Mouse (Mus musculus) MEL (cell line): ENCODE results near the gene Tfap2d.
A peak's percentile ranks its signal among the peaks of the same experiment; 100 is the strongest.

Source experiments
- CHD2 ChIP-seq: IDR thresholded peaks from 2 replicates; pipeline ENCODE4 v1.6.1; 2011; ENCODE audit warnings: low read length, improper control_type of control experiment
- CTCF ChIP-seq, 3 experiments: IDR thresholded peaks in 2 of 3; conservative IDR thresholded peaks in 1 of 3; 2 replicates each; pipeline ENCODE4 v1.5.1; 2011 to 2012; ENCODE audit warnings: low read length in 3 of 3, low read depth in 2 of 3, mild to moderate bottlenecking in 2 of 3, improper control_type of control experiment in 1 of 3, inconsistent platforms in 1 of 3, mixed read lengths in 1 of 3, moderate library complexity in 1 of 3; ENCODE audit not compliant: control insufficient read depth in 1 of 3, insufficient read depth in 1 of 3, poor library complexity in 1 of 3, severe bottlenecking in 1 of 3
- MAX ChIP-seq: IDR thresholded peaks from 2 replicates; pipeline ENCODE4 v1.6.1; 2011; ENCODE audit warnings: low read length, improper control_type of control experiment
- POLR2A ChIP-seq, 2 experiments: IDR thresholded peaks; 2 replicates each; pipeline ENCODE4 v1.6.1; 2011 to 2012; ENCODE audit warnings: low read length in 2 of 2, mild to moderate bottlenecking in 2 of 2, control low read depth in 1 of 2, improper control_type of control experiment in 1 of 2, low read depth in 1 of 2, moderate library complexity in 1 of 2; ENCODE audit not compliant: control insufficient read depth in 1 of 2, insufficient read depth in 1 of 2, poor library complexity in 1 of 2
- TAL1 ChIP-seq: IDR thresholded peaks from 2 replicates; pipeline ENCODE4 v1.6.1; 2012; ENCODE audit warnings: mild to moderate bottlenecking, inconsistent platforms, low read length, moderate library complexity, mixed read lengths

DNA sequence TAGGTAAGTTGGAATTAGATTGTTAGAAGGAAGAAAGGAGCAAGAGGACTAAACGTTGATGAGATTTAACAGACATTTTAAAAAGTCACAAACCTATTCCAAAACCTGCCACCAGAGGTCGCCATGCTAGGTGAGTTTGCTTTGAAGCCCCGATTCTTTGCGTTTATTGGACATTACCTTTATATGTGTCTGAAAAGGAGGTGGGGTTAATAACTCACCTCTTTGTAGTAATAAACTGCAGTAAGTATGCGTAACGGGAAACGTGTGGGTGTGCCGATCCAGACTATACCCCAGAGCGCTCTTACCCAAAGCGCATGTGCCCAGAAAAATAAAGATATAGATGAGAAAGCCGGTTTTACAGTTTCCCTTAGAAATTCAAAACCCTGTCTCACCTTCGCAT is 102.8 kb downstream of the Tfap2d start:
- TF ChIP-seq MAX, result no peak
- TF ChIP-seq POLR2A (IDR thresholded peaks at IDR 0.05; ENCODE audit: control insufficient read depth in 1 of 2, insufficient read depth in 1 of 2, low read depth in 1 of 2, low read length in 2 of 2, poor library complexity in 1 of 2), result no peak
- TF ChIP-seq TAL1, result no peak
- peak; percentile 54 to 69 (median 59) for TF ChIP-seq CTCF (IDR thresholded peaks at IDR 0.05 in 2 of 3, conservative IDR thresholded peaks at IDR 0.05 in 1 of 3; ENCODE audit: control insufficient read depth in 1 of 3, insufficient read depth in 1 of 3, low read depth in 2 of 3, low read length in 3 of 3, poor library complexity in 1 of 3, severe bottlenecking in 1 of 3)
- no peak for TF ChIP-seq CHD2
